Mouse (Mus musculus): ENCODE measurements around the gene Gabbr2. TPM values are rescaled to one million over a fixed set of nuclear protein-coding genes. Genes with fewer than 3 reads are reported as not detected.

Gene Gabbr2
- polyA plus RNA-seq, 1 experiment = 3.2 TPM

- no peak overlapping the region for H3K27ac ChIP-seq (ENCODE audit: control insufficient read depth, insufficient read depth, low read depth, low read length)
- no peak for TF ChIP-seq POLR2A (IDR thresholded peaks at IDR 0.05; ENCODE audit: control insufficient read depth, low read depth, low read length)
- TF ChIP-seq CTCF (IDR thresholded peaks at IDR 0.05; ENCODE audit: control insufficient read depth, insufficient read depth, insufficient replicate concordance, low read depth, low read length) = no peak
- H3K4me1 ChIP-seq (ENCODE audit: control insufficient read depth, insufficient read depth, low read length) = no peaks in the 10 kb centered on the region
- no peaks in the 10 kb centered on the region for H3K36me3 ChIP-seq (ENCODE audit: control insufficient read depth, insufficient read depth, low read length)
- H3K27me3 ChIP-seq (ENCODE audit: control insufficient read depth, insufficient read depth, low read length) = no peaks in the 10 kb centered on the region
- H3K4me3 ChIP-seq (ENCODE audit: control insufficient read depth, low read depth, low read length) = no peak overlapping the region
Observed at GRCm38 (mm10) chr4:46881271-46881670, 110.4 kb downstream of the Gabbr2 start.

- H3K4me1 ChIP-seq (ENCODE audit: control insufficient read depth, insufficient read depth, low read length) = no peaks in the 10 kb centered on the region
Observed at GRCm38 (mm10) chr4:46879943-46880342, 111.7 kb downstream of the Gabbr2 start.

GRCm38 (mm10) chr4:46872750-46873149 lies 118.9 kb downstream of the Gabbr2 start:
- Histone ChIP-seq H3K4me1 (ENCODE audit: control insufficient read depth, insufficient read depth, low read length) (no peaks in the 10 kb centered on the region), H3K27me3 (ENCODE audit: control insufficient read depth, insufficient read depth, low read length) (no peaks in the 10 kb centered on the region), H3K4me3 (ENCODE audit: control insufficient read depth, low read depth, low read length) (no peak overlapping the region), H3K27ac (ENCODE audit: control insufficient read depth, insufficient read depth, low read depth, low read length) (no peak overlapping the region), H3K36me3 (ENCODE audit: control insufficient read depth, insufficient read depth, low read length) (no peaks in the 10 kb centered on the region)
- TF ChIP-seq CTCF (IDR thresholded peaks at IDR 0.05; ENCODE audit: control insufficient read depth, insufficient read depth, insufficient replicate concordance, low read depth, low read length) (no peak), POLR2A (IDR thresholded peaks at IDR 0.05; ENCODE audit: control insufficient read depth, low read depth, low read length) (no peak)

More at GRCm38 (mm10) chr4:46879943-46880342, 111.7 kb downstream of the Gabbr2 start:
- Histone ChIP-seq H3K27ac (ENCODE audit: control insufficient read depth, insufficient read depth, low read depth, low read length) (no peak overlapping the region), H3K4me3 (ENCODE audit: control insufficient read depth, low read depth, low read length) (no peak overlapping the region), H3K27me3 (ENCODE audit: control insufficient read depth, insufficient read depth, low read length) (no peaks in the 10 kb centered on the region), H3K36me3 (ENCODE audit: control insufficient read depth, insufficient read depth, low read length) (no peaks in the 10 kb centered on the region)
- TF ChIP-seq POLR2A (IDR thresholded peaks at IDR 0.05; ENCODE audit: control insufficient read depth, low read depth, low read length) (no peak), CTCF (IDR thresholded peaks at IDR 0.05; ENCODE audit: control insufficient read depth, insufficient read depth, insufficient replicate concordance, low read depth, low read length) (no peak)

- TF ChIP-seq POLR2A (IDR thresholded peaks at IDR 0.05; ENCODE audit: control insufficient read depth, low read depth, low read length) (no peak), CTCF (IDR thresholded peaks at IDR 0.05; ENCODE audit: control insufficient read depth, insufficient read depth, insufficient replicate concordance, low read depth, low read length) (no peak)
- Histone ChIP-seq H3K27me3 (ENCODE audit: control insufficient read depth, insufficient read depth, low read length) (no peaks in the 10 kb centered on the region), H3K4me1 (ENCODE audit: control insufficient read depth, insufficient read depth, low read length) (no peaks in the 10 kb centered on the region), H3K4me3 (ENCODE audit: control insufficient read depth, low read depth, low read length) (no peak overlapping the region), H3K36me3 (ENCODE audit: control insufficient read depth, insufficient read depth, low read length) (no peaks in the 10 kb centered on the region), H3K27ac (ENCODE audit: control insufficient read depth, insufficient read depth, low read depth, low read length) (no peak overlapping the region)
Observed at GRCm38 (mm10) chr4:46870157-46870556, 121.5 kb downstream of the Gabbr2 start.

- TF ChIP-seq POLR2A (IDR thresholded peaks at IDR 0.05; ENCODE audit: control insufficient read depth, low read depth, low read length) (no peak), CTCF (IDR thresholded peaks at IDR 0.05; ENCODE audit: control insufficient read depth, insufficient read depth, insufficient replicate concordance, low read depth, low read length) (no peak)
- H3K4me1 ChIP-seq (ENCODE audit: control insufficient read depth, insufficient read depth, low read length) = no peaks in the 10 kb centered on the region
Observed at GRCm38 (mm10) chr4:46869380-46869779, 122.3 kb downstream of the Gabbr2 start.

GRCm38 (mm10) chr4:46868921-46869320 lies 122.8 kb downstream of the Gabbr2 start:
- Histone ChIP-seq H3K27ac (ENCODE audit: control insufficient read depth, insufficient read depth, low read depth, low read length) (no peak overlapping the region), H3K36me3 (ENCODE audit: control insufficient read depth, insufficient read depth, low read length) (no peaks in the 10 kb centered on the region), H3K4me3 (ENCODE audit: control insufficient read depth, low read depth, low read length) (no peak overlapping the region), H3K27me3 (ENCODE audit: control insufficient read depth, insufficient read depth, low read length) (no peaks in the 10 kb centered on the region), H3K4me1 (ENCODE audit: control insufficient read depth, insufficient read depth, low read length) (no peaks in the 10 kb centered on the region)
- no peak for TF ChIP-seq POLR2A (IDR thresholded peaks at IDR 0.05; ENCODE audit: control insufficient read depth, low read depth, low read length)
- no peak for TF ChIP-seq CTCF (IDR thresholded peaks at IDR 0.05; ENCODE audit: control insufficient read depth, insufficient read depth, insufficient replicate concordance, low read depth, low read length)

More at GRCm38 (mm10) chr4:46869380-46869779, 122.3 kb downstream of the Gabbr2 start:
- no peak overlapping the region for H3K27ac ChIP-seq (ENCODE audit: control insufficient read depth, insufficient read depth, low read depth, low read length)
- H3K4me3 ChIP-seq (ENCODE audit: control insufficient read depth, low read depth, low read length) = no peak overlapping the region
- no peaks in the 10 kb centered on the region for H3K36me3 ChIP-seq (ENCODE audit: control insufficient read depth, insufficient read depth, low read length)
- no peaks in the 10 kb centered on the region for H3K27me3 ChIP-seq (ENCODE audit: control insufficient read depth, insufficient read depth, low read length)

GRCm38 (mm10) chr4:46868181-46868580 lies 123.5 kb downstream of the Gabbr2 start:
- H3K27ac ChIP-seq (ENCODE audit: control insufficient read depth, insufficient read depth, low read depth, low read length) = no peak overlapping the region
- TF ChIP-seq CTCF (IDR thresholded peaks at IDR 0.05; ENCODE audit: control insufficient read depth, insufficient read depth, insufficient replicate concordance, low read depth, low read length) (no peak), POLR2A (IDR thresholded peaks at IDR 0.05; ENCODE audit: control insufficient read depth, low read depth, low read length) (no peak)
- no peaks in the 10 kb centered on the region for H3K27me3 ChIP-seq (ENCODE audit: control insufficient read depth, insufficient read depth, low read length)
- no peaks in the 10 kb centered on the region for H3K4me1 ChIP-seq (ENCODE audit: control insufficient read depth, insufficient read depth, low read length)
- no peak overlapping the region for H3K4me3 ChIP-seq (ENCODE audit: control insufficient read depth, low read depth, low read length)
- H3K36me3 ChIP-seq (ENCODE audit: control insufficient read depth, insufficient read depth, low read length) = no peaks in the 10 kb centered on the region

- no peaks in the 10 kb centered on the region for H3K27me3 ChIP-seq (ENCODE audit: control insufficient read depth, insufficient read depth, low read length)
- TF ChIP-seq CTCF (IDR thresholded peaks at IDR 0.05; ENCODE audit: control insufficient read depth, insufficient read depth, insufficient replicate concordance, low read depth, low read length) = no peak
- no peak for TF ChIP-seq POLR2A (IDR thresholded peaks at IDR 0.05; ENCODE audit: control insufficient read depth, low read depth, low read length)
- H3K4me1 ChIP-seq (ENCODE audit: control insufficient read depth, insufficient read depth, low read length) = no peaks in the 10 kb centered on the region
- H3K4me3 ChIP-seq (ENCODE audit: control insufficient read depth, low read depth, low read length) = no peak overlapping the region
- H3K36me3 ChIP-seq (ENCODE audit: control insufficient read depth, insufficient read depth, low read length) = no peaks in the 10 kb centered on the region
- no peak overlapping the region for H3K27ac ChIP-seq (ENCODE audit: control insufficient read depth, insufficient read depth, low read depth, low read length)
Observed at GRCm38 (mm10) chr4:46867779-46868178, 123.9 kb downstream of the Gabbr2 start.

Measured in testis, adult 2 months (tissue).